Mouse (Mus musculus): ENCODE results near the gene Cap2.

DNA sequence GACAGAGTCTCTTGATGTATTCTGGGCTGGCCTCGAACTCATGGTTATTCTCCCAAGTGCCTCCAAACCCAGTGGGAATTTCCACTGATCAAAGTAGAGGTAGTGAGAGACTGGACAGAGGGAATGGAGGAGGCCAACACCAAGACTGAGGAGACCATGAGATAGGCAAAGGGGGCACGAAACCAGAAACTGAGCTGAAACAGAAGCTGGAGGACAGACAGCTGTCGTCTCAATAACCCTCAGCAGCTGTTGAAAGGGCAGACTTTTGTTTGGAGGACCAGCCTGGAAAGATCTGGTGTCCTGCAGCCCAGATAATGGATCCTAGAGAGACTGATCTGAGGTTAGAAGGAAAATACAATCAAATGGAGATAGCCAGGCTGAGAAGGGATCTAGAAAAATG lies 109.4 kb downstream of the Cap2 start:
- TF ChIP-seq CTCF (IDR thresholded peaks at IDR 0.05; ENCODE audit: control insufficient read depth, insufficient read depth, insufficient replicate concordance, low read depth, low read length) (no peak), POLR2A (IDR thresholded peaks at IDR 0.05; ENCODE audit: control insufficient read depth, low read depth, low read length) (no peak)

Data from testis, adult 2 months (tissue).